Mouse (Mus musculus): ENCODE measurements around the gene Gdf3. TPM values are rescaled to one million over a fixed set of nuclear protein-coding genes. Genes with fewer than 3 reads are reported as not detected.

The Gdf3 gene
- not detected for polyA plus RNA-seq (2017; shearing (Covaris generic))

DNA sequence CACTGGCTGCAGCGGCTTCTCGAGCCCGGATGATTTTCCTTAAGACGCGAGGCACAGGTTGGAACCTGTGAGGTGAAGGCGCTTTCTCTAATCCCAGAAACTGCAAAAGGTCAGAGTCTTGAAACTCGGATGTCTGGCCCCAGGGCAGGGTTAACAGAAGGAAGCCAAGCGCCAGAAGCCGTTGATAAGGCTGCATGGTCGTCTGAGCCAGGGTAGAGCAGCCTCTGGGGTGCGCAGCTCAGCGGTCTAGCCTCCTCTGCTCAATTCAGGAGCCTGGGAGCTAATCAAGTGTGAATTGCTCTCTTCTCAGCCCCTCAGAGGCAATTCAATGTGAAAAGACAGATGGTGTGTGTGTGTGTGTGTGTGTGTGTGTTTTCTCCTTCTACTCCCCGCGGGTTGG is at the start of gene Gdf3:
Gene Gdf3 (minus strand): TSS at position 317 of the 400 bp plus-strand sequence.

DNA sequence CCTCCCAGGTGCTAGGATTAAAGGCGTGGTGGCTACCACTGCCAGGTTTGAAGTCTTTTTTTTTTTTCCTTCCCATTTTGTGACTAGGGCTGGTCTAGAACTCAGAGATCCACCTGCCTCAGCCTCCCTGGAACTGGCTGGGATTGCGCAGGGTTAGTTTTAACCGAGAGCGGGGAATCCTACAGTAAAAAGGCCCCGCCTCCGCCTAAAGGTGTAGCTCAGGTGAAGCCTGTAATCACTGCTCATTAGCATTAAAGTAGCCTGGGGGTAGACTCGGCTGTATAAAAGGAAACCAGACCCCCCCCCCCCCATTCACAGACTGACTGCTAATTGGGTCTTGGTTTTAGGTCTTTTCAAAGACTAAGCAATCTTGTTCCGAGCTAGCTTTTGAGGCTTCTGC is 16.2 kb upstream of the Gdf3 start, which contains the start of gene Dppa3:
Gene Dppa3 (plus strand): TSS at position 301 of the 400 bp plus-strand sequence.

DNA sequence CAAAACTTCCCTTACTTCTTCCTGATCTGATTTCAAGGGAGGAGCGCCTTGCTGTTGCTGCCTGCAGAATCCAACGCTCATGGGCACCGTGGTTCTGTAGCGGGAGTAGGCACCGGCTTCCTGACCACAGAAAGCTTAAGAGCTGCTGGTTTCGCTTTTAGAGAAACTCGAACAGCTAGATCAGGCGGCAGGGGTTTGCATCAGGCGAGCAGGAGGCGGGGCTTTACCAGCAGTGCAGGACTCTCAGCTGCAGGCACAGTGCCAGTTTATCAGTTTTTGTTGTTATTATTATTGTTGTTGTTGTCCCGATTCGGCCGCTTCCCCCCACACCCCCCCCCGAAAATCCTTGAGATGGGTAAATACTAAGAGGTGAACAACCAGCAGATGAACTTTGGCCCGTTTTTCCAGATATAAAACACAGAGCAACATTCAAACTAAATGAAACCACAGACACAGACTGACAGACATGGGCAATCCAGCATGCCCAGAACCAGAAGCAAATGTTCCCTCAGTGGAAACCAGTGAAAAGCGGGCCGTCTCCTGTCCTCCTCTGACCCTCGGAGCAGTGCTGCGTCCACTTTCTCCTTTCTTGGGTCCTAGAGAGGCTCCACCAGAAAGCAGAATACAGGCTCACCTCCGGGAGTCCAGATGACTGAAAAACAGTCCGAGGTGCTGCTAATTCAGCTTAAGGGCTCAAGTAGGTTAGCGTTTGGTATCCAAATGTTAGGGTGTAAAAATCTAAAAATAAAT is 7.5 kb downstream of the Gdf3 start, which contains the start of gene Apobec1:
Gene Apobec1 (minus strand): TSS at position 203 of the 750 bp plus-strand sequence.

Other genes with a start within 250 kb of the Gdf3 start
- gene Rimklb, start 111.3 kb downstream of the Gdf3 start, polyA plus RNA-seq (2017; shearing (Covaris generic)) = not detected
- gene Mfap5, start 104.2 kb downstream of the Gdf3 start, polyA plus RNA-seq (2017; shearing (Covaris generic)) = not detected
- gene Aicda, start 56.3 kb downstream of the Gdf3 start, polyA plus RNA-seq (2017; shearing (Covaris generic)) = 0.20 TPM
- 9.9 TPM for gene Apobec1, start 7.6 kb downstream of the Gdf3 start, polyA plus RNA-seq (2017; shearing (Covaris generic))
- gene Dppa3, start 16.3 kb upstream of the Gdf3 start, polyA plus RNA-seq (2017; shearing (Covaris generic)) = not detected
- not detected for gene Nanog, start 97.4 kb upstream of the Gdf3 start, polyA plus RNA-seq (2017; shearing (Covaris generic))
- 26.0 TPM for gene Slc2a3, start 191.6 kb upstream of the Gdf3 start, polyA plus RNA-seq (2017; shearing (Covaris generic))
- 38.5 TPM for gene Foxj2, start 209.8 kb upstream of the Gdf3 start, polyA plus RNA-seq (2017; shearing (Covaris generic))
- gene C3ar1, start 246.1 kb upstream of the Gdf3 start, polyA plus RNA-seq (2017; shearing (Covaris generic)) = not detected